Mouse (Mus musculus) liver, embryonic 12.5 days (tissue): ENCODE results near the gene Hmcn2. TPM values are rescaled to one million over a fixed set of nuclear protein-coding genes. Genes with fewer than 3 reads are reported as not detected.

Experiments used
- ATAC-seq: fragments of 200-750 bp; cut with Nextera tagmentation; 2 replicates; pipeline ENCODE4 v1.8.0; 2017; ENCODE audit warnings: moderate number of reproducible peaks, mild to moderate bottlenecking, moderate library complexity
- H3K27ac ChIP-seq: fragments of 300-500 bp; sonication (generic); 2 replicates; pipeline ENCODE4 v1.5.1; 2016; ENCODE audit warnings: mild to moderate bottlenecking
- H3K27me3 ChIP-seq: fragments of 300-500 bp; sonication (generic); replicated peaks from 2 replicates; pipeline ENCODE4 v1.6.1; 2016; ENCODE audit warnings: mild to moderate bottlenecking, moderate library complexity
- H3K36me3 ChIP-seq: fragments of 300-500 bp; sonication (generic); 2 replicates; pipeline ENCODE4 v1.6.1; 2016; ENCODE audit warnings: mild to moderate bottlenecking, moderate library complexity
- H3K4me1 ChIP-seq: fragments of 300-500 bp; sonication (generic); 2 replicates; pipeline ENCODE4 v1.6.1; 2016
- H3K4me2 ChIP-seq: fragments of 300-500 bp; sonication (generic); 2 replicates; pipeline ENCODE4 v1.6.1; 2016; ENCODE audit warnings: mild to moderate bottlenecking, moderate library complexity
- H3K4me3 ChIP-seq: fragments of 300-500 bp; sonication (generic); 2 replicates; pipeline ENCODE4 v1.5.1; 2016; ENCODE audit warnings: mild to moderate bottlenecking, moderate library complexity
- H3K9ac ChIP-seq: fragments of 300-500 bp; sonication (generic); 2 replicates; pipeline ENCODE4 v1.6.1; 2016; ENCODE audit warnings: mild to moderate bottlenecking, moderate library complexity
- H3K9me3 ChIP-seq: fragments of 300-500 bp; sonication (generic); replicated peaks from 2 replicates; pipeline ENCODE4 v1.6.1; 2016; ENCODE audit warnings: mild to moderate bottlenecking, moderate library complexity
- WGBS: fragments of 180-500 bp; shearing (Covaris S2); methylation state at CpG from one replicate; pipeline ENCODE4 v1.1.7; 2016; ENCODE audit not compliant: insufficient replicate concordance; 5-methylcytosine and 5-hydroxymethylcytosine counted together
- polyA plus RNA-seq: library from polyadenylated mRNA; unstranded; fragments of >200 nt; fragmentation: Nextera tagmentation; extraction: Ambion mirVana; gene quantifications from 2 replicates; pipeline ENCODE4 v1.2.1, GENCODE M21; 2016

Hmcn2 gene
- polyA plus RNA-seq, 1 experiment from 2014 or later, result 0.35 TPM

DNA sequence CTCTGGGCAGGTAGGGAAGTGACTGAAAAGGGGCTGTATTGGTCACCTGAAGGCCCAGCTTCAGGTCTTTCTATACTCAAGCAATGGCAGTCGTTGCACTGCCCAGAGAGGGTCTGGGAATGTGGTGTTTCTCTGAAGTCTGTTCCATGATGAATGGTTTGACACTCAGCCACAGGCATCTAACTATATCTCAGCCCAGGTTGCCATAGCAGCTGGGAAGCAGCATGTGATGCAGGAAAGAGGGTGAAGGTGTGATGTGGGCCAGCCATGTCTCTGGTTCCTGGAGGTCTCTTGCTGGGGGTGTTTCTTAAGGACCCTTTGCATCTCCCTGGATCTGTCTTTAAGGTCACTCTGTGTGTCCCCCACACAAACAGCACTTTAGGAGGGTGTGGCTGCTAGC, 181.9 kb downstream of the Hmcn2 start:
- H3K4me2 ChIP-seq, result no peak overlapping the region
- no peak for ATAC-seq
- no peaks in the 10 kb centered on the region for H3K4me1 ChIP-seq
- H3K9me3 ChIP-seq, result no peaks in the 10 kb centered on the region
- H3K27me3 ChIP-seq, result peaks cover 6% of the 10 kb centered on the region; the same call in 1 of the 2 replicates
- H3K27ac ChIP-seq, result no peak overlapping the region
- H3K36me3 ChIP-seq, result peaks cover 32% of the 10 kb centered on the region
- no peak overlapping the region for H3K9ac ChIP-seq
- WGBS, result 26% methylated on average over 1 of the region's 1 CpGs
- H3K4me3 ChIP-seq, result no peak overlapping the region

DNA sequence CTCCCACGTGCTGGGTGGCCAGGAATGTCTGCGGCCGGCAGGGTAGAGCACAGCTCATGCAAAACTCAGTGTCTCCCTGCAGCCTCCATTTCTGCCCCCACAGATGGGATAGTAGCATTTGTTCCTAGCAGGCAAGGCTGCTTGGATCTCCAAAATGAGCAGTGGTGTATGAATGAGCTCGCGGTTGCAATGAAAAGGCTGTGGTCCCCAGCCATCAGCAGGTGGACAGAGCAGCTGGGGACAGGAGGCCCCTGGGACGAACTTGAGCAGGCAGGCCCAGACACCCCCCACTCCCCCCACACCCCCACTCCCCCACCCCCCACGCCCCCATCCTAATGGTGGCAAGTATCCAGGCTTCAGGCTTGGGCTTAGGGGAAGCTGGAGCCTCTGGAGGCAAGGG, 182.9 kb downstream of the Hmcn2 start:
- Histone ChIP-seq H3K4me3 (no peak overlapping the region), H3K9ac (no peak overlapping the region), H3K4me2 (no peak overlapping the region), H3K27me3 (peaks cover 6% of the 10 kb centered on the region; the same call in 1 of the 2 replicates), H3K36me3 (peaks cover 23% of the 10 kb centered on the region; the same call in 1 of the 2 replicates), H3K9me3 (no peaks in the 10 kb centered on the region), H3K4me1 (no peaks in the 10 kb centered on the region), H3K27ac (no peak overlapping the region)
- ATAC-seq, result no peak
- WGBS, result 68% methylated on average over 7 of the region's 7 CpGs

DNA sequence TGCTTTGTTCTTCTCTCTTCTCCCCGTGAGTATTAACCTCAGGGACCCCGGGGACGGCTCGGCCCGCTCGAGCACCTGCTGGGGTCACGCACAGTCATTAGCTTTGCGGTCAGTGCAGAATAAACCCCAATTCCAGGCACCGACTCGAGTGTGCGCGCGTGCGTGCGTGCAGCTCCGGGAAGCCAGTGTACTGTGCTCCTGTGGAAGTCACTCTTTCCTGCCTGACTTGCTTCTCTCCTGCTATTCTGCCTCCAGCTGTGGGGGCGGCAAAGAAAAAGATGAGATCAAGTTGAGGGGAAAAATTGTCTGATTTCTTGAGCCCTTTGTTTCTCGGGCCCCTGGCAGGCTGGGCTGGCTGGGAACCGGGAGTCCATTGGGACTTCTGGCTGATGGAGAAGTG, 183.4 kb downstream of the Hmcn2 start:
- no peak overlapping the region for H3K27ac ChIP-seq
- H3K4me1 ChIP-seq, result no peaks in the 10 kb centered on the region
- 84% methylated on average over 19 of the region's 19 CpGs for WGBS
- peaks cover 20% of the 10 kb centered on the region; the same call in 1 of the 2 replicates for H3K36me3 ChIP-seq
- H3K4me2 ChIP-seq, result no peak overlapping the region
- H3K9ac ChIP-seq, result no peak overlapping the region
- ATAC-seq, result no peak
- H3K4me3 ChIP-seq, result no peak overlapping the region
- H3K9me3 ChIP-seq, result no peaks in the 10 kb centered on the region
- peaks cover 6% of the 10 kb centered on the region; the same call in 1 of the 2 replicates for H3K27me3 ChIP-seq

DNA sequence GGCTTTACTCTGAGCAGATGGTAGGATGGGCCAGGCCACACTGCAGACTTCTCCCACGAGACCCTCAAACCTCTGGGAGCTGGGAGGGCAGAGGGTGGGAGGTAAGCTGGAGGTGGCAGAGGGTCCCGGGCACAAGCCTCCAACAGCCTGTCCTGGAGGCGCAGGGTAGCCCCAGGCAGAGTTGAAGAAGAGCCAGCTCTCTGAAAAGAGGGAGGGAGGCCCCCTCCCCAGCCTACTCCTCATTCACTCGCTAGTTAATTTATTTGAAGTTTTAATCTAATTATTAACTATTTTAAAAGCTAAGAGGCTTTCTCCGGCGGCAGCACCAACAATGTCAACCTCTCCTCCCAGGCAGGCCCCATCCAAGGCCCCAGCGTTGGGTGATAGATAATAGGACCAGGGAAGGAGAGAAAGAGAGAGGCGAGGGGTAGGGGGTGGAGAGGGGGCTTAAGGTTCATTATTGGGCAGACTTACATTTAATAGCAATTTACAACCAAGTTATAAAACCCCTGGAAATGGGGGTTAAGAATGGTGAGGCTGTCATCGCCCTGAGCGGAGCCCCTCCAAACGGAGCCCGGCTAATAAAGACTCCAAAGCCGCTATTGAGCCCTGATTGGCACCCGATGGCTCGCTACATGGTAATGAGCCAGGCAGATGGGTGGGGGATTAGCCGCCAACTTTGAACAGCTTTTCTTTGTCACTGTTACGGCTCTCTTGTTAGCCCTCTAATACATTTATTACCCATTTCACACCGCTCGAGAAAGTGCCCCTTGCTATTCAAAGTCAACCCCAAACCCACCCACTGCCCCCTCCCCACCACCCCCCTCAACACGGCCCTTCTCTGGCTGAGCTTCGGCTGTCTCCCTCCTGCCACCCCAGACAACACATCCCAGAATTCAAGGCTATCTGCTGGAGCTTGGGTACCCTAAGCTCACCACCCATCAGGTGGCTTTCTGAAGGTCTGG, 185.4 kb downstream of the Hmcn2 start:
- H3K27ac ChIP-seq, result no peak overlapping the region
- no peak overlapping the region for H3K9ac ChIP-seq
- no peaks in the 10 kb centered on the region for H3K4me1 ChIP-seq
- 65% methylated on average over 21 of the region's 21 CpGs for WGBS
- no peak overlapping the region for H3K4me2 ChIP-seq
- peaks cover 6% of the 10 kb centered on the region; the same call in 1 of the 2 replicates for H3K27me3 ChIP-seq
- H3K9me3 ChIP-seq, result no peaks in the 10 kb centered on the region
- peaks cover 11% of the 10 kb centered on the region; the same call in 1 of the 2 replicates for H3K36me3 ChIP-seq
- no peak for ATAC-seq
- no peak overlapping the region for H3K4me3 ChIP-seq

DNA sequence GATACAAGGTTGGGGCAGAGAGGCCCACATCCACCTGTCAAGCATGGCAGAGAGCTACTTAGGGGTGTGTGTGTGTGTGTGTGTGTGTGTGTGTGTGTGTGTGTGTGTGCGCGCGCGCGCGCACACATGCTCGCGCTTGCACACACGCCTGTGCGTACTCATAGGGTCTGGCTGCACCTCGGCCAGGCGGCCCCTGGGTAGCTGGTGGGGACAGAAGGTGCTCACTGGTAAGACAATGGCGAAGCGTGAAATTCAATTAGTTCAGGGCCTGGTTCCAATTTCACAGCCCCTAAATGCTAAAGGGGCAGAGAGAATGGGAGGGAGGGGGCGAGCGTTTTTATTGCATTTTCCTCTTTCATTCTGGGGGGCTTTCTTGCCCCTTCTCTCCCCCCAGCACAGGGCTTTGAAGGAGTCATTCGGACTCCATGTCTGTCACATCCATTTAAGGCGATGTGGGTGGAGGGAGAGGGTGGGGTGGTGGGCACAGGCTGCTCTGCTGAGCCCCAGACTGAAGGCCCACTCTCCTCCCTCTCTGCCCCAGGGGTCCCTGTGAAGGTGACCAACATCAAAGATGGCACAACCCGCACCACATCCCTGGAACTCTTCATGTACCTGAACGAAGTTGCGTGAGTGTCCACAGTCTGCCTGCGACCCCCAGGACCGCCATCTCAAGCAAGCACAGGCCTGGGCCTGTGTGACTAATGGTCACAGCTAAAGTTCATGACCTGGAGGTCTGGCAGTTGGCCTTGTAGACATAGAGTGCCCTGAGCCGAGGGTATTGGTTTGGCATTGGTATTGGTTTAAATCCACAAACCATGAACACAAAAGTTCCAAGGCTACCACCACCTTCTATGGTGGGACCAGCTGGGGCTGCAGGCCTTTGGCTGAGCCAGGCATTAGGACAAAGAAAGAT, 186.3 kb downstream of the Hmcn2 start:
- 88% methylated on average over 24 of the region's 24 CpGs for WGBS

DNA sequence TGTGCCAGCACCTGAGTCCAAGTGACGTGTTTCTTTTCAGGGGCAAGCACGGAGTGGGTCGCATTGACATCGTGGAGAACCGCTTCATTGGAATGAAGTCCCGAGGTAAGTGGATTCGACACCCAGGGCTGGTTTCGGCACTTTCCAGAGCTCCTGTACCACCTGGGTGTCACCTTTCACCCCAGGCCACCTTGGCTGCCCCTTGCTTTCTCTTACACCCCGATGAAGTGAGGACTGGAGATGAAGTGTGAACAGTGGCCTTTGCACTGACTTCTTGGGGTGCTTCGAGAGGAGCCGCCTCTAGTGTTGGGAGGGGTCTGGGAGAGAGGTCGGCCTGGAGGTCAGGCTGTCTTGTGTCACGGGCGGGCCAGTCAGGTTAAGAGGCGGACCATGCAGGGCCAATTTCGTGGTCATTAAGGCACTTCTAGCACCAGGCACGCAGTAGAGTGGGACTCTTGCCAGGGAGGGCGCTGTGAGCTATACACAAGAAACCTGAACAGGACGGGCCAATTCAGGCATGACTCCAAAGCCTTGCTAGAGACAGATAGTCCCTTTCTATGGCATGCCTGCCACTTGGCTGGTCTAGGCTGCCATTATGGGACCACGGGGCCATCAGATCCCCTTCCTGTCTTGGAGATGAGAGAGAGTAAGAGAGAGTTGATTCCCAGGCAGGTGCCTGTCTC, 187.4 kb downstream of the Hmcn2 start:
- Histone ChIP-seq H3K36me3 (peaks cover 16% of the 10 kb centered on the region; the same call in 1 of the 2 replicates), H3K9me3 (no peaks in the 10 kb centered on the region), H3K27ac (no peak overlapping the region), H3K9ac (no peak overlapping the region), H3K4me3 (no peak overlapping the region), H3K27me3 (peaks cover 6% of the 10 kb centered on the region; the same call in 1 of the 2 replicates), H3K4me1 (no peaks in the 10 kb centered on the region), H3K4me2 (no peak overlapping the region)
- WGBS, result 65% methylated on average over 20 of the region's 20 CpGs
- ATAC-seq, result no peak

More for the DNA sequence above, 186.3 kb downstream of the Hmcn2 start:
- no peak overlapping the region for H3K27ac ChIP-seq
- H3K4me3 ChIP-seq, result no peak overlapping the region
- H3K9me3 ChIP-seq, result no peaks in the 10 kb centered on the region
- no peak overlapping the region for H3K4me2 ChIP-seq
- no peaks in the 10 kb centered on the region for H3K4me1 ChIP-seq
- peaks cover 14% of the 10 kb centered on the region; the same call in 1 of the 2 replicates for H3K36me3 ChIP-seq
- H3K9ac ChIP-seq, result no peak overlapping the region
- peaks cover 6% of the 10 kb centered on the region; the same call in 1 of the 2 replicates for H3K27me3 ChIP-seq
- ATAC-seq, result no peak

DNA sequence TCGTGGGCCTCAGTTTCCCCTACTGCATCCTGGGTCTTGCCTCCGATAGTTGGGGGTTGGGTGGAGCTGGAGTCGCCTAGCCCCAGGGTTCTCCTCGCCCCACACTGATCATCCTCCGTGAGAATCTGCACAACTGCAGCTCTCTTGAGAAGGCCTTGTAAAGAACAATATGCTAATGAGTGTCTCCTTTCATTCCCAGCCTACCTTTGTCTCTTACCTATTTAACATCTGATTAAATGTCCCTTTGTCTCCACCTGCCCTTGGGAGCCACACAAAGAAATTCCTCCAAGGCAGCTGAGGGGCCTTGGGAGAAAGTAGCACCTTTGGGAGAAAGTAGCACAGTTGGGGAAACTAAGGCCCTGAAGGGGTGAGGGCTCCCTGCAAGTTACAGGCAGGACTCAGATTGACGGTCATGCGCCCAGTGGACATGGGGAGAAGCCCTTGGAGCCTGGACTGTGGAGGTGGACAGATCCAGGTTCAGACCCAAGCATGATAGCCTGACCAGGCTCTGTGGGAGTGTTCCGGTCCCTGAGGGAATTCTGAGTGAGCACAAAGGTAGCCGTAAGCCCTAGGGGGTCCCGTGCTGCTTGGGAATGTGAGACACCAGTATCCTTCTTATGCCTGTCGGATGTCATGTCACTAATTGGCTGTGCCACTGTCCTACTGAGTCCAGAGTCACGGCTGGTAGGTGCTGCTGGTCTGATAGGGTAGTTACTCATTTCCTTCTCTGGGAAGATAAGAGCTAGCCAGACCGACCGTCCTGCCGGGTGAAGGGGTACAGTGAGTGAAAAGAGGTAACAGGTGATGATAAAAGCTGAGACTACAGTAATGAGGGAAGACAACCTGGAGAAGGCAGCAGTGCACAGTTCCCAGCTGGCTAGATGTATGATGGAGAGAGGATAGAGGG, 188.7 kb downstream of the Hmcn2 start:
- no peak overlapping the region for H3K27ac ChIP-seq
- H3K4me3 ChIP-seq, result no peak overlapping the region
- H3K27me3 ChIP-seq, result 0 out of 2 replicates have a peak, but pooled peaks cover 6% of the 10 kb centered on the region
- no peak for ATAC-seq
- H3K4me1 ChIP-seq, result no peaks in the 10 kb centered on the region
- no peak overlapping the region for H3K9ac ChIP-seq
- no peaks in the 10 kb centered on the region for H3K9me3 ChIP-seq
- H3K4me2 ChIP-seq, result no peak overlapping the region
- 46% methylated on average over 15 of the region's 15 CpGs for WGBS
- H3K36me3 ChIP-seq, result peaks cover 9% of the 10 kb centered on the region; the same call in 1 of the 2 replicates

DNA sequence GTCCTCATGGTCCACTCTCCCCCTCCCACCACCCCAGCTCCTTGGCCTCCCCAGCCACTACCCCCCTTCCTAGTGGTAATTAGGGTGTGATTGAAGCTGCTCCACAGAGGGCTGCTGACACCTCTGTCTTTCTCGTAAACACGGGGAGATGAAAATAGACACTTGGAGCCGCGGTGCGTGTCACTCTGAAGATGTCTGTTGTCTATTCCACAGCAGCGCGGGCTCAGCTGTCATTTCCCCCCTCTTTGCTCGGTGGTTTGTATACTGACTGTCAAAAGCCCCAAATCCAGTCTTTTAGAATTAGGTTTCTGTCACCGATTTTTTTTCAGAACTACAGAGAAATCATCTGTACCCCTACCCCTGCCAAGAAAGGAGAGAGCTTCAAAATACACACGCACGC, 191.3 kb downstream of the Hmcn2 start:
- Histone ChIP-seq H3K27me3 (no peaks in the 10 kb centered on the region), H3K4me2 (no peak overlapping the region), H3K27ac (no peak overlapping the region), H3K9me3 (no peaks in the 10 kb centered on the region), H3K4me1 (no peaks in the 10 kb centered on the region), H3K4me3 (no peak overlapping the region), H3K36me3 (0 out of 2 replicates have a peak, but pooled peaks cover 13% of the 10 kb centered on the region), H3K9ac (no peak overlapping the region)
- 74% methylated on average over 11 of the region's 11 CpGs for WGBS
- no peak for ATAC-seq

DNA sequence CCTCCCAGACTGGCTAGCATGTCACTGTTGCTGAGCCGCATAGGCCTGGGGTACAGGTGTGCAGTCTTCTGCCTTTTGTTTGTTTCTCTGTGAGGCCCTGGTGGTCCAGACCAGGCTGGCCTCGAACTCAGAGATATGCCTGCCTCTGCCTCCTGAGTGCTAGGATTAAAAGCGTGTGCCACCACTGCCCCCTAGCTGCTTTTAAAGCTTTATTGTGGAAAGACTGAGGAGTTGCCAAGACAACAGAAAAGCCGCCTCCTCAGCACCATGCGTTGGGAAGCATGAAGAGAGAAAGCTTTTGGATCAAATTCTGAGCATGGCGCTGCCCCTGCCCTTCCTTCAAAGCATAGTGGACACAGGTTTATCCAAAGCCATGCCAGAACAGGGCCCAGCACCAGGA, 194.6 kb downstream of the Hmcn2 start:
- no peaks in the 10 kb centered on the region for H3K4me1 ChIP-seq
- H3K4me3 ChIP-seq, result no peak overlapping the region
- H3K4me2 ChIP-seq, result no peak overlapping the region
- H3K9ac ChIP-seq, result no peak overlapping the region
- no peak for ATAC-seq
- no peaks in the 10 kb centered on the region for H3K27me3 ChIP-seq
- H3K9me3 ChIP-seq, result no peaks in the 10 kb centered on the region
- H3K36me3 ChIP-seq, result peaks cover 23% of the 10 kb centered on the region
- H3K27ac ChIP-seq, result no peak overlapping the region
- WGBS, result 81% methylated on average over 6 of the region's 6 CpGs
